Mouse (Mus musculus) skeletal muscle tissue, adult 2 months (tissue): ENCODE measurements at regions not wholly inside any gene's neighbourhood (a gene's known extent, or its start where the extent isn't known, plus 50 kb on each side); places are given as distances from the start of the nearest gene placed in this dataset.

Source experiments
- DNase-seq: peaks from one replicate; pipeline ENCODE4 v3.0.0-alpha.2; 2012; ENCODE audit warnings: low read depth, low spot score

DNA sequence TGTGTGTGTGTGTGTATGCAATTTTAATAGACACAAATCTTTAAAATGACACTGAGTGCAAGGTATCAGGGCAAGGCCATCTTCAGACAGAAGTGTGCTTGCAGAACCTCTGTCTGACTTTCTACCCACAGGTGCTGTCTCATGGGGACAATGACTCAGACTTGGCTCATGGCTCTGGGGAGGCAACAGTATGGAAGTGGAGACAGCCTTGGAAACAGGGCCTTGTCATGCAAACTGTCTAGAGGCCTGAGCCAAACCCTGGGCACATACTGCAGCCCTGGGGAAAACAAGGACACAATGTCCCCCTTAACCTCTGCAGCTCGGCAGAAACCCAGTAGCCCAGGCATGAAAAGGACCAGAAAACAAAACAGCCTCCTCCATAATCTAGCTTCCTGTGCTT, 405.6 kb downstream of the Pdcd6ip start:
- no peak for DNase-seq

DNA sequence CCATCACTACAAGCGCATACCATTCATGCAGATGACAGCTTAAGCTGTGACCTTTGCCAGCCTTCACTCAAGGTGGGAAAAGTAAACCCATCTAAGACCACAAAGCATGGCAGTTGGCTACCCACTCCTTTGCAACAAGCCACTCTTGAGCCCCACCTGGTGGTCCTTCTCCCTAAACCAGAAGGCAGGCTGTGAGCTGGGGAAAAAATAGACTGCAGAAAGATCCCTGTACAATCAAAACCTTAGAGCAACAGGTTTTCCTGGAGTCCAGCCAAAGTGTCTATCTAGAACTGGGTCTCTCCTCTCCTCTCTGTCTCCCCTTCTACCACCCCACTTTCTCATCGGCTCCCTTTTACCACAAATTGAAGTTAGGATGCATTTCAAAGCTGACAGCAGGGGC, 407.2 kb downstream of the Pdcd6ip start:
- no peak for DNase-seq

DNA sequence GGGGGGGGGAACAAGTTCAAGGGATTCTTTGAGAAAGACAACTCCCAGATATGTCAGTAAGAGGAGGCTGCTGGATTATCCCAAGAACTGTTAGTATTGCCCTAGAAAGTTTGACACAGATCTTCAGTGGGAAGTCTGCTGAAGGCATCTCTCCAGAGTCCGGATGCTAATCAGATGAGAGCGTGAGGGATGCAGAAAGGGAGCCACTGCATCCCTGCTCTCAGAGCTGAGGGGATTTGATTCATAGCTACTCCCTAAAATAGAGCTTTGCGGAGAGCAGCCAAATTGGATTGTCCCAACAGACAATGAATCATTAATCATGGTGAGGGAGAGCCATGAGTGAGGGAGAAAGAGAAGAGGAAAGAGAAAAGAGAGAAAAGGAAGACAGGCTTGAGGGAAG, 408.2 kb downstream of the Pdcd6ip start:
- no peak for DNase-seq

DNA sequence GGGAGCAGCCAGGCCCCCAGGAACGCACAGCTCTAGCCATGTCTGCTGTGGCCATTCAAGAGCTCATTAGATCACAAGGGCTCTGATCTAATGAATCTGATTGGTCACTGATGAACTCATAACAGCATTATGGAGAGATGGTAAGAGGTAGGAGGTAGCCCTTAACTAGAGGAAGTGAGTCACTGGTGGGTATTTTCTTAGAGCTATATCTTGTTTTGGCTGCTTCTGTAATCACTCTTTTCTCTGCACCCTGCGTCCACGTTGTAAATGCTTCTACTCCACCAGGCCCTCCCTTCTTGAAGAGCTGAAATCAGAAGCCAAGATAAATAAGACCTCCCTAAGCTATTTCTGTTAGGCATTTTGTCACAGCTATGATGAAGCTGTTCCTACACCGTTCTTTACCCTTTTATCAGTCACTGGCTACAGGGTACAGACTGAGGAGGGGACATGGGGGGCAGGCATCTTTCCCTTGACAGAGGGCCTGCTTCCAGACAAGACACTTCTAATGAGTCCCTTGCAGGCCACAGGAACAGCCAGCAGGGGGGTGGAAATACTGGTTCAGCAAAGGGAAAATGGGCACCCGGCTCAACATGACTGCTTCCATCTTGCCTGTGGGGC, 412.1 kb downstream of the Pdcd6ip start:
- no peak for DNase-seq

DNA sequence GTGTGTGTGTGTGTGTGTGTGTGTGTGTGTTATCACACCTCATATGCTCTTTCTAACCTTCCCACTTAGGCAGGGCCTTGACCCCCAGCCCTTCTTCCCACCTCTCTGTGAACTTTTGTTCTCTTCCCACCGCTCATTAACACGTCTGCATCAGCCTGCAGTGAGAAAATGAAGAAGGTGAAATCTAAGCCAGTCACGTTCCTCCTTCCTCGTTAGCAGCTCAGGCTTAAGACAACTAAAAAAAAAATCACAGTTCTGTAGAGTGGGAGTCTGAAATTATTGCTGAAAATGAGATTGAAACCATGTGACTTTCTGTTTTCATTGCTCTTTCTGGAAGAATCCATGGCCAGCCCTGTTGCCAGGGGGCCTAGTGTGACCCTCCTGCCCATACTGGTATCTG, 420.7 kb downstream of the Pdcd6ip start:
- DNase-seq: no peak

DNA sequence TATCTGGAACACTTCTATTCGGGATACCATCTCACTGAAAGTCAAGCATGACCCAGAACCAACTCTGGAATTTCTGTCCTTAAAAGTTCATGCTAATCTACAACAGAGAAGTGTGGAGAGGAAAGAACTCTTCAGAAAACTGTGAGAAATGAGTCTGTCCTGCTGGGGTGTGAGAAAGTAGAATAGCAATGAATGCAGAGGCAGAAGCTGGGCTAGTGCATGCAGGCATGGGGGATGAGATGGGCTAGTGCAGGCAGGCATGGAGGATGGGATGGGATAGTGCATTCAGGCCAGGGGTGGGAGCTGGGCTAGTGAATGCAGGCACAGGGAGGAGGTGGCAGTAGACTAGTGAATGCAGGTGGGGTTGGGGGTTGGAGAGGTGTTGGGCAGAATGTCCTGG, 424.8 kb downstream of the Pdcd6ip start:
- DNase-seq: no peak

DNA sequence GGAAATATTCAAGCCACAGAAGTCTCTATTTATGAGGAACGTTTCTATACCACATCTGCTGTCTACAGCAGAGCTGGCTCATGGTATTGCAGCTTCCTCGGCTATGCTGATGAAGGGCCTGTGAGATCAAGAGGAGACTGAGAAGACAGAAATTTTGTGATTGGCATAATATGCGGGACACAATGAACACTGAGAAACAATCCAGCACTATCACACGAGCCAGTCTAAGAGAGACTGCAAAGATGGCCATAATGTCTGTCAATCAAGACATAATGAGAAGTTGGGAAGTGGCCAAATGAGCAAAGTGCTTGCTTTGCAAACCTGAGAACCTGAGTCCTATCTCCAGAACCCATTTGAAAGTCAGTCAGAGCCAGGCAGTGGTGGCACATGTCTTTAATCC, 437.5 kb downstream of the Pdcd6ip start:
- no peak for DNase-seq

DNA sequence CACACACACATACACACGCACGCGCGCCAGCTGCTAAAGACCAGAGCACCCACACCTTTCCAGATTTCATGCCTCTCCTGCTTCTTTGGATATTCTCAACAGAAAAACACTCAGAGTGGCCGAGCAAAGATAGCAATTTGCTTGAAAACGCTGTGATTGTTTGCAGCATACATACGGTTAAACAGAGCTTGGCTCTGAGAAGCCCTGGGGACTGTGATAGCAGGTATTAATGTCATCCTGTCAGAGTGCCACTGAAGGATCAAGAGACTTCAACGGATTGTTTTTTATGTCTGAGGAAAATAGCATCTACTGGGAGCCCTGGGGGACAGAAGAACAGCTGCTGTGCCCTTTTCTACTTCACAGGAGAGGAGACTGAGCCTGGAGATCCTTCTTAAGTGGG, 440.4 kb downstream of the Pdcd6ip start:
- no peak for DNase-seq

DNA sequence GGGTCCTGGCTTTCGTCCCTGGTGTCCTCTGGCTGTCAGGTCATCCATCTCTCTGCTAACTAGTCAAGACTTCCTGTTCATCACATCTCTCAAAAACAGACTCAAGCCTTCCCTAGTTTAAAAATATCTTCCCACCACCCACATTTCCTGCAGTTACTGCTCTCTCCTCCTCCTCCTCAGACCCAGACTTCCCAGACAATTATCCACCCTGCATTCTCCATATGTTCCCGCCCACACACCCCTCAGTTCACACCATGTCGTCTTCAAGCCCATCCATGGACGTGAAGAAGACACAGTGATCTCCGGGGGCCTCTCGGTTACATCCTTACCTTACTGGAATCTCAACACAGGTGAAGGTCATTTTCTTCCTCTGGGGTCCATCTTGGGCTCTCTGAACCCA, 444.4 kb downstream of the Pdcd6ip start:
- DNase-seq: no peak

DNA sequence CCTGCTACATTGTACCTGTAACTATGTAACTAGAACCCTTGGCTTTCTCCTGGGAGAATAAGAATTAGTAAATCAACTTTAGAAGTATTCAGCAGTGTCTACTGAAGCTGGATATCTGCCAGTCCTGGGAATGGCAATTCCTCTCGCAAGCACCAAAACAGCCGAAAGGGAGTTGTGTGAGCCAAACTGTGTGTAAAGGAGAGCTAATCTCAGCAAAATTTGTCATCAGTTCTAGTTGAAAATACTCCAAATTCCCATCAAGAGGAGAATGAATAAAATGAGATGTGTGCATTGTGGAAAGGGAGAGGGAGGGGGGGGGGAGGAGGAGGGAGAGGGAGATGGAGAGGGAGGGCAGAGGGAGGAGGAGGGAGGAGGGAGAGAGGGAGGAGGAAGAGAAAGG, 447.8 kb downstream of the Pdcd6ip start:
- no peak for DNase-seq

DNA sequence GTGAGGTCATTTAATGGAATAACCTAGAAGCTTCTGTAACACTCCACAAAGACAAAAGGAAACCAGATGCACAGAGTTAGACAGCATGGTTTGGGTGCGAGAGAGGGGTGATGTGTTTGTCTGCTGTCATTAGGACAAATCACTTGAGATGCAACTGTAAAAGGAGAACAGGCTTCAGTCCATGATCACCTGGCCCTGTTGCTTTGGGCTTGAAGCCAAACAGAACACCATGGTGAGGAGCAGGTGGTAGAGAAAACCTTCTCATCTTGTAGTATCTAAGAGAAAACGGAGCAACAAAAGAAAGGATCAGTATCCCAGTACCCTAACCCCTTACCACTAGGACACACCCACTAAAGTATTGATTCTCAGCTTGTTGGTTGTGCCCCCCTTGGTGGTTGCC, 449.5 kb downstream of the Pdcd6ip start:
- DNase-seq: no peak

DNA sequence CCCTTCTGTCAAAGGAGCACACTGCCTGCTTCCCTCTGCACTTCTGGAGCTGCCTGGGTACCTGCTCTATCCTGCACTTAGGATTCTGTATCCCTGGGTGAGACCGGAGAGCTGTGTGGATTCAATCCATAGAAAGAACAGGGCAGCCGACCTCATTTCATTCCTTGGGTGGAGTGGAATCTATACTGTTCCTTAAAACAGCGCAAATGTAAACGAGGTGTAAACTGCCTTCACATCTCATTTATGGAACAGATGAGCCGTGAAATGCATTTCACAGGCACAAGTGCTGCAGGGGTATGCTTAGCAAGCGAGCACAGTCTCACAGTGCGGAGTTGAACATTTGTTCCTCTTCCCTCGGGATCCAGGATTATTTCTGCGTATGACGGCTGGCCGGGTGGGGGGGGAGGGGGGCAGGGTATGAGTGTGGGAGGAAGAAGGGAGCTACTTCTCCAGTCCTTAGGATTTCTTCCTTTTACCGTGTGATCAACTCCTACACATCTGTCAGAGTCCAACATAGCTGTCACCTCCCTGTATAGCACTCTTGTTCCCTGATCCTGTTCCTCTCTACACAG, 459.3 kb downstream of the Pdcd6ip start:
- DNase-seq: no peak

DNA sequence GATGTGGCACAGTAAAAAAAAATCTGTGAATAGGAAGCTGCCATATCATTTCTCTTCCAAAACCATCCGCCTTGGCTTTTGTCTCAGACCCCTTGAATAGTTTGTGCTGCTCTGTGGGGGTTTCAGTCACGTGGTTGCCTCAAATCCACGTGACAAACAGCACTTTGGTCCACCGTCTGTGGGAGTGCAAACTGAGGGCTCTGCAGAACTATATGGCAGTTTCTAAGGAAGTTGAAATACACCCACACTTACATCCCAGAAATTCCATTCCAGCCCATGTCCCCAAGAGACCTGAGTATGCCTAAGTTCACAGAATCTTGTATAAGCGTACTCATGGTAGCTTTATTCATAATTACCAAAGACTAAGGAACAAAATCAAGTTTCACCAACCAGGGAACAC, 460.1 kb downstream of the Pdcd6ip start:
- DNase-seq: no peak

DNA sequence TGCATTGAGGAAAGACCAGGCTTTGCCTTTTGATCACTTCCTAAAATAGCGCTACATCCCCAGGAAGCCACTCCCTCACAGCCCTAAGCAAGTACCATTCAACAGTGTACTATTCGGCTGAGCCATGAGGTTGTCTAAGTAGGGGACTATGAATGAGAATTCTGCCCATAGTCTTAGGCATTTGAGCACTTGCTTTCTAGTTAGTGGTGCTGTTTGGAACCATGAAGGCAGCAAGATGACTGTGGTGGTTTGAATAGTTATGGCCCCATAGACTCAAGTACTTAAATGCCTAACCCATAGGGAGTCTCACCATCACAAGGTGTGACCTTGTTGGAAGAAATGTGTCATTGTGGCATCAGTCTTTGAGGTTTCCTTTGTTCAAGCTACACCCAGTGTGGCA, 464.2 kb downstream of the Pdcd6ip start:
- no peak for DNase-seq

DNA sequence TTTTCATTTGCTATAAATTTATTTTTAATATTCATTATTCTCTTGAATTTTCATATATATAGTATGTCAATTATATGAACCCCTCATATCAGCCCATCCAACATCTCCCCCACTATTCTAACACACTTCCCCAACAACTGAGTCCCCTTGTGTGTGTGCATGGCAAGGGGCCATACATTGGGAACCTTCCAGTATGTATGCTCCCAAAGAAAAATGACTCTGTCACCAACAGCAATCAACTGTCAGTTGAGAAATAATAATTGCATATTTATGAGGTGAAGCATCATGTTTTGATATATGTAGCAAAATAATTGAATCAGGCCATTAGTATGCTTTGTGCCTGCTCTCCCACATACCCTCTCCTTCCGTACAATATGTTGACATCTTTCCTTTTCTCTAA, 474.7 kb downstream of the Pdcd6ip start:
- DNase-seq: no peak

DNA sequence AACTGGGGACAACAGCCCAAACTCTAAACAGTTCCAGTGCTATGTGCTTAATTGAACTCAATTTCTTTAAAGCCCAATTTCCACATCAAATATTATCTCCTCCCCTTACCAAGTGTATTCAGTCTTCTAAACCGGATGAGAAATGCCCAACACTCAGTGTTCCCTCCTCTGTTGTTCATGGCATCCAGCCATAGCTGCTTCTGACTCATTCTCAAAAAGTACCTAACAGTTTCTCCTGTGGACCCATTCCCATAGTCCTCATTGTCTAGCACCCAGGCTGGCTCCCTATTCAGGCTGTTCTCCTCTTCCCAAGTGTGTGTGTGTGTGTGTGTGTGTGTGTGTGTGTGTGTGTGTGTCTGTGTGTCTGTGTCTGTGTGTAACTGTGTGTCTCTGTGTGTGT, 478.7 kb downstream of the Pdcd6ip start:
- no peak for DNase-seq

DNA sequence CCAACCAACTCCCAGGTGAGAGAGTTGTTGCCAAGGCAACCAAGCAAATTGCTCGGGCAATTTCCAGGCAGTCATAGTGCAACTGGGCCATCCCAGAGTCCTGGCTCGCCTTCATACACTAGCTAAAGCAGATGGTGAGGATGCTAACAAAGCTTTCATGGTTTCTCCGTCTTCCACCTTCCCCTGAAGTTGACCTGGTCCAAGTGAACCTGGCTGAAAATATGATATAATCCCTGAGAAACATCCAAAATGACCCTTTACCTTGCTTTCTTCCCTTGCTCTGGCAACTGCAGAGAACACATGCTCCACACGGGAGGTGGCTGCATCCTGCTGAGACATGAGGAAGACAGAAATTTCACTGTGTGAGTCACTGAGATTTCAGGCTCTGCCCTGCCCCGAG, 494.1 kb downstream of the Pdcd6ip start:
- DNase-seq: no peak

DNA sequence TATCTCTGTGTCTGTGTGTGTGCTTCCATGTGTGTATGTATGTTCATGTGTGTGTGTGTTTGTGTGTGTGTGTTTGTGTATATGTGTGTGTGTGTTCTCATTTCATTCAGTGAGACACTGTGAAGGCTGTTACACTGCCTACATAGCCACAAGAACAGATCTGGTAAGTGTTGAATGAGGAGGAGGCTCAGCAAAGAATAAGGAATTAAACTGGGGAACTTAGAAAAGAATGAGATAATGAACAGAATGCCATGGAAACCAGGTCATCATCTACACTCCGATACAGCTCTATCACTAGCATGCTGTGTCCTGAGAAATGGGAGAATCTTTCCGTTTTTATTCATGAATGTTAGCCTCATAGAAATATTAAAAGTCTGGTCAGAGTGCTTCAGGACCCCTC, 495.7 kb downstream of the Pdcd6ip start:
- DNase-seq: no peak

DNA sequence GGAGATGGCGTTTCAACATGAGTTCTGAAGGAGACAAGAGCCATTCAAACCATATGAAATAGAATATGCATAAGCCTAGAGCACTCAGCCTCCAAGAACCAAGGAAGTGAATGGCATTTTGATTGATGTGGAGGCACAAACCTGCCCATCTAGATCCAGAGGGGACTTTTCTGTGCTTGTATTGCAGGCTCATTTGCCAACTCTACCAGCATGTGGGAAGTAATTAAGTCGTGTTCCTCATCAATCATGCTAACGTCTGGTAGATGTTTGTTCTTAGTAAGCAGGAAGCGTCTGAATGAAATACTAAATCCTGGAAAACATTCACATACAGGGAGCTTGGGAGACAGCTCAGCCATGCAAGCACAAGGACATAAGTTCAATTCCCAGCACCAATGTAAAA, 499.9 kb downstream of the Pdcd6ip start:
- DNase-seq: no peak

DNA sequence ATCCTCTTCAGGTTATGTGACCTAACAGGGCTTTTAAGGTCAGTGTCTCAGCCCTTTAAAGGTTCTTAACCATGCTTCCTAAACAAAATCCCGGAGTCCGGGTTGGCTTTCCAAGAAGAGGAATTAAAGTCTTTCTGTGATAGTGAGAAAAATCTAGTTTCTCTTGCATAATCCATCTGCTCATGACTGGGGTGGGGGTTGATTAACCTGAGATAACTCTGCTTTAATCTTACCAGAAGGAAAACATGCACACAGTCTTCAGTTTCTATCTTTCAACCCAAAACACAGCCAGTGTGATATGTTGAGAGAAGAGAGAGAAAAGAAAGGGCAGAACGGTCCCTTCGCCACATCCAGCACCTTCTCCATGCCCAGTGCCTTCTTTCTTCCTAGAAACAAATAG, 508.8 kb downstream of the Pdcd6ip start:
- no peak for DNase-seq

DNA sequence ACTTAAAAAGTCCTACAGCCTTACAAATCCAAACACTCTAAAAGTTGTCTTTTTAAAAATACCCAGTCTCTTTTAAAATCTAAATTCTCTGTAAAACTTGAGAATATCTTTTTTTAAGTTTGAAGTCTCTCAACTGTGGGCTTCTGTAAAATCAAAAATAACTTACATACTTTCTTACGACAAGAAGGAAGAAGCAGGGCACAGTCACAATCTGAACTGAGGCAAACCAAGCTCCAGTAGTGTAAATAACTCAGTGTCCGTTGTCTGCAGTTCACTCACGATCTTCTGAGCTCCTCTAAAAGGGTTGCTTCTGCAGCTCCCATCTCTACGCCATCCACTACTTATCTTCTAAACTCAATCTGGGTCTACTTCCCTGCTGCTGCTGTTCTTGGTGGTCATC, 512.5 kb downstream of the Pdcd6ip start:
- DNase-seq: no peak

DNA sequence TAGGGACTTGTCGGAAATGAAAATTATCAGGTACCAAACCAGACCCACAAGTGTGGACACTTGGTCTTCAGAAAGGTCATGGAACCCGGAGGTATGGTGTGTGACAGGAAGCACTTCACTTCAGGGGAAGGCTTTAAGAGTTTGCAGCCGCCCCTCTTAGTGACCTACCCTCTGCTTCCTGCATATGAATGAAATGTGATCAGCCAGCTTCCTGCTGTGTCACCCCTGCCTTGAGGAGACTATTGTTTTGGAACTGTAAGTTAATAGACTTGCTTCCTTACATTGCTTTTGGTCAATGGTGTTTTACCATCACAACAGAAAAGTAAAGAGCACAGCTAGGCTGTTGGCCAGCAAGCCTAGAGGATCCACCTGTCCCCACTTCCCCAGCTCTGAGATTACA, 515.3 kb downstream of the Pdcd6ip start:
- DNase-seq: no peak

DNA sequence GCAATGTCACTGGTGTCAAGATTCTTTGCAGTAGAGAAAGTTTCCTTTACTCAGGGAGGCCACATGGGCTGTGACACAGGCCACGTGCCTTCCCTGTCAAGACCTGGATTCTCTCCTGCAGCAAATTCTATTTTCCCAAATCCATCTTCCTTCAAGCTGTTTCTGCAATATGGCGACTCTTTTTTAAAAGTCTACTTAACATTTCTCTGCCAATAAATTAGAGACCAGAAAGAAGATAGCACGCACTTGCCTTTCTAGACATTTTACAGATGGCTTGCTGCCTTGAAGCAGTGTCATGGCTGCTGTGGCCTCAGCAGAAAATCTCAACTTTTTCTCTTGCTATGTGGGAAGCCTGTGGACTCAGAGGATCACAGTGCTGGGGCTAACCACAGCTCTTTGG, 516.9 kb downstream of the Pdcd6ip start:
- no peak for DNase-seq

DNA sequence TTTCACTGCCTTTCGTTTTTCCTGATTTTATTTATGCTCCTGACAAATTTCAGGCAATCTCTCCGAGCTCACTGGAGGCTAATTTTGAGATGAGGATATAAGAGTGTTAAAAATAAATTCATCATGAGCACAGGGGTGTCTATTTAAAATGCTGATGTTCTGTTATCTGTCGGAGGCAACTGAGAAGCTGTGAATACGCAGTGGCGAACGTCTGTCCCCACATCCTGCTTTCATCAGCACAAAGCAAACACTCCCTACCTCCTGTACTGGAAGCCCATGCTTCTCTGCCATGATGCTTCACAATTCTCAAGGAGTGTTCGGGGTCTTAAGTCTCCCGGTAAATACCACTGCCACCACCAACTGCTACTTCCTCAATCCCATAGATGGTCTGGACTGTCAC, 526.9 kb downstream of the Pdcd6ip start:
- DNase-seq: no peak
